ENCODE assay signal across 22 mouse cellular contexts in the genomic region with DNA sequence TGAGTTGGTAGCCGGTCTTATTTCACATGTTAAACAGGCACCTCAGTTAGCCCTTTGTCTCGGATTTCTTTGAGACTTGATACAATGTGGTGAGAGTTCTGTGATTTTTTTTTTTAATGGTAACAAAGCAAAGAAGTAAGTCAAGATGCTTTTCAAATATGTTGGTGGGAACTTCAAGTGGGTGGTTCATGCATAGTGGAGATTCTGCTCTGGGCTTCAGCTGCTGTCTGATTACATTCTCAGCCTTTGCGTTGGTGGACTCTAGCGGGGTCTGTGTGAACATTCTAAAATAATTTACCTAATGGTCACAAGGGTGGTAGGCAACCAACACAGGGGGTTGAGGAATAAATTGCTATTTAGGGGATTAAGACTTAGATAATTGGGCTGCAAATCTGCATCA. TPM values are rescaled to one million over a fixed set of nuclear protein-coding genes. Genes with fewer than 3 reads are reported as not detected.
DNase-seq lines count a peak whose midpoint lies in the region; ATAC-seq lines count a peak whose summit lies in the region.
"Had no signal": no experiment of that assay in that cellular context is flagged by ENCODE, and none has a peak within 500 bp of the region (broad histone marks: within the 10 kb centered on the region; RNA-seq: fewer than 3 reads in every experiment).

No protein-coding gene starts in this region.

- DNase-seq in frontal cortex, postnatal 10 days (ENCODE audit: low spot score in 2 of 2) = no peak
- DNase-seq in layer of hippocampus, adult 9-11 months = peak; percentile 38
- DNase-seq in layer of hippocampus, postnatal 14 days (ENCODE audit: low spot score in 2 of 2) = no peak
- DNase-seq in left cerebral cortex, postnatal 14 days (ENCODE audit: low spot score in 2 of 2) = peak; percentile 24 to 58
- no peak for DNase-seq in left cerebral cortex, postnatal 10 days (ENCODE audit: extremely low spot score in 1 of 2, low spot score in 2 of 2)
- peak; percentile 61 for DNase-seq in brain, adult 2 months (ENCODE audit: low read depth, low spot score)
- DNase-seq: adrenal gland, adult 8-10 months; adrenal gland, postnatal 14 days; adrenal gland, postnatal 36 days; B cell, adult 2 months; cerebellum, adult 11 months; cerebellum, adult 18-20 months; cerebellum, adult 8-10 months; cerebellum, adult 9-11 months; cerebellum, postnatal 14 days; cerebellum, postnatal 36 days; embryo, embryonic 11 days had no signal

- intact Hi-C loops in left cerebral cortex, postnatal 14 days (cut with DNase I) = no loop called here
- intact Hi-C loops in left cerebral cortex, postnatal 10 days (cut with DNase I) = no loop called here

- ATAC-seq in frontal cortex, adult (ENCODE audit: low TSS enrichment) = peak; percentile 72; the same call in 1 of the 2 replicates
- ATAC-seq: activated CD4-positive, CD25-positive, alpha-beta regulatory T cell, adult 4 months; CD4-positive, CD25-positive, alpha-beta regulatory T cell, adult 4 months; forebrain, embryonic 14.5 days; Patski had no signal

RNA-seq across cellular contexts. Expression of a gene that starts 14.1 kb away (rescaled TPM):
- total RNA-seq in layer of hippocampus, postnatal 14 days (2021) = 10 to 100 TPM; 15.6 to 15.8 TPM
- total RNA-seq in left cerebral cortex, postnatal 14 days (2021) = 10 to 100 TPM; 12.4 to 14.9 TPM
- total RNA-seq in left cerebral cortex, postnatal 10 days (2021) = 10 to 100 TPM; 17.3 to 20.8 TPM

Comparison
In these comparisons a context has a peak if more than half of its experiments do, and no peak if none do; other contexts are left out.
1. DNase-seq: peak in layer of hippocampus, adult 9-11 months (single experiment), left cerebral cortex, postnatal 14 days (2 of 2) and brain, adult 2 months (single experiment); none in frontal cortex, postnatal 10 days (0 of 2), layer of hippocampus, postnatal 14 days (0 of 2) and left cerebral cortex, postnatal 10 days (0 of 2).